Mouse (Mus musculus) limb, embryonic 11.5 days (tissue): ENCODE results near the gene Gpr18. TPM values are rescaled to one million over a fixed set of nuclear protein-coding genes. Genes with fewer than 3 reads are reported as not detected.
"Not testable (repeated sequence)": the region's sequence is repeated elsewhere in the genome, so short reads cannot be mapped to it uniquely, and the experiment has no call there.

Experiments used
- ATAC-seq: fragments of 200-750 bp; cut with Nextera tagmentation; 2 replicates; pipeline ENCODE4 v1.8.0; 2017; ENCODE audit warnings: low read depth; ENCODE audit not compliant: insufficient number of reproducible peaks, low FRiP score, low TSS enrichment
- DNase-seq: peaks from one replicate; pipeline ENCODE4 v3.0.0-alpha.2; 2015; ENCODE audit warnings: low spot score
- H3K27ac ChIP-seq: fragments of 300-500 bp; sonication (generic); replicated peaks from 2 replicates; pipeline ENCODE4 v1.5.1; 2014; ENCODE audit warnings: low read depth, mild to moderate bottlenecking, low read length
- H3K27me3 ChIP-seq: fragments of 300-500 bp; sonication (generic); 2 replicates; pipeline ENCODE4 v1.6.1; 2014; ENCODE audit warnings: mild to moderate bottlenecking, low read length, mixed read lengths; ENCODE audit not compliant: control insufficient read depth, insufficient read depth
- H3K36me3 ChIP-seq: fragments of 300-500 bp; sonication (generic); 2 replicates; pipeline ENCODE4 v1.6.1; 2014; ENCODE audit warnings: mild to moderate bottlenecking, low read length, moderate library complexity, mixed read lengths; ENCODE audit not compliant: control insufficient read depth, insufficient read depth
- H3K4me1 ChIP-seq: fragments of 300-500 bp; sonication (generic); 2 replicates; pipeline ENCODE4 v1.6.1; 2014; ENCODE audit warnings: low read length, mixed read lengths; ENCODE audit not compliant: control insufficient read depth, insufficient read depth
- H3K4me2 ChIP-seq: fragments of 300-500 bp; sonication (generic); 2 replicates; pipeline ENCODE4 v1.6.1; 2014; ENCODE audit warnings: low read depth, mild to moderate bottlenecking, moderate library complexity; ENCODE audit not compliant: severe bottlenecking
- H3K4me3 ChIP-seq: fragments of 300-500 bp; sonication (generic); 2 replicates; pipeline ENCODE4 v1.5.1; 2014; ENCODE audit warnings: low read depth, low read length
- H3K9ac ChIP-seq: fragments of 300-500 bp; sonication (generic); 2 replicates; pipeline ENCODE4 v1.6.1; 2014; ENCODE audit warnings: mild to moderate bottlenecking, low read length
- H3K9me3 ChIP-seq: fragments of 300-500 bp; sonication (generic); 2 replicates; pipeline ENCODE4 v1.6.1; 2016; ENCODE audit warnings: low read length; ENCODE audit not compliant: control insufficient read depth
- WGBS: fragments of 180-500 bp; shearing (Covaris S2); extraction: QIAGEN DNeasy Blood & Tissue Kit; methylation state at CpG from one replicate; pipeline ENCODE4 v1.1.7; 2014; 5-methylcytosine and 5-hydroxymethylcytosine counted together
- polyA plus RNA-seq: library from polyadenylated mRNA; unstranded; fragments of >200 nt; fragmentation: Nextera tagmentation; extraction: Ambion mirVana; gene quantifications from 2 replicates; pipeline ENCODE4 v1.2.1, GENCODE M21; 2014

The Gpr18 gene
- polyA plus RNA-seq, 1 experiment from 2014 or later, result 0.09 TPM

GRCm38 (mm10) chr14:121865162-121865561 lies 50.4 kb downstream of the Gpr18 start:
- not testable (repeated sequence) for ATAC-seq, H3K27ac ChIP-seq, H3K4me3 ChIP-seq, H3K36me3 ChIP-seq, H3K27me3 ChIP-seq, H3K9me3 ChIP-seq, H3K4me1 ChIP-seq, H3K9ac ChIP-seq, H3K4me2 ChIP-seq
- WGBS, result 6% methylated on average over 2 of the region's 2 CpGs
- DNase-seq, result peak; percentile 77

Other genes starting within 250 kb of the Gpr18 start
- gene Dock9, start 117.9 kb downstream of the Gpr18 start, polyA plus RNA-seq, result 5.8 and 6.5 TPM in 2 replicates
- gene Ubac2, start 37.2 kb downstream of the Gpr18 start, polyA plus RNA-seq, result 71.2 and 75.4 TPM in 2 replicates
- 2.1 and 3.0 TPM in 2 replicates for gene Gpr183, start 49.4 kb upstream of the Gpr18 start, polyA plus RNA-seq
- gene Timm8a2, start 118.9 kb upstream of the Gpr18 start, polyA plus RNA-seq, result not detected in 2 replicates
- 117 and 119 TPM in 2 replicates for gene Tm9sf2, start 191.3 kb upstream of the Gpr18 start, polyA plus RNA-seq